Mouse (Mus musculus) spleen, adult 2 months (tissue): ENCODE data around the gene Ankrd13a.

Experiments used
- CTCF ChIP-seq: fragments of 200-500 bp; IDR thresholded peaks from 2 replicates; pipeline ENCODE4 v1.5.1; 2011; ENCODE audit warnings: mild to moderate bottlenecking, inconsistent platforms; ENCODE audit not compliant: insufficient read depth, insufficient read length, insufficient replicate concordance; ENCODE audit errors: extremely low read depth
- POLR2A ChIP-seq: fragments of 200-500 bp; IDR thresholded peaks from 2 replicates; pipeline ENCODE4 v1.6.1; 2011; ENCODE audit warnings: low read depth, low read length, inconsistent platforms

DNA sequence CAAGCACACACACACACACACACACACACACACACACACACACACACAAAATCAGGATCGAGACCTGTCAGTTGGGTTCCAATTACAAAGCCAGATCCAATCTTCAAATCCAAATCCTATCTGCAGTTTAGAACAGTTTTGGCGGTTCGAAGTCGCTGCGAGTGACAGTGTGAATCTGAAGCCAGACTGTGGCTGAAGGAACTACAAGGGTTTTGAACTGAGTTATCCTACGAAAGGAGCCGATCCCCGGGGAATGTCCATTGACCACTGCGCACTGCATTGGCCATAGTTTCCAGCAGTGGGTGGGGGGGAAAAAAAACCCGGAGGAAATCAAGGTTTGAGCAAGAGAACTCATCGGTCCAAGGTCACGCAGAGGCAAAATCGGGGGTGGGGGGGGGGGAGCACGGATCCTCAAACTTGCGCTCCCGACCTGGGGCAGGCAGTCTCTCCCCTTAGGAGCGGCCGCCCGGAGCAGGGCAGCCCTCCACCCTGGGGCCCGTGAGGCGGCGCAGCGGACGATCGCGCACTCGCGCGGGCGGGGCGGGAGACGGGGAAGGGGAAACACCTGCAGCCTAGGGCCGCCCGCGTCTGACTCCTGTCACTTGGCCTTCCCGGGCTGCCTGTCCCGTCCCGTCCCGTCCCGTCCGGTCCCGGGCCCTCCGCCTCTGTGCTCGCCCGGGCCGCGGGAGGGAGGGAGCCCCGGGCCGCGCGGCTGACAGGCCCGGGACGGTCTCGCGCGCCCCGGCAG is 1.8 kb upstream of the Ankrd13a start:
- TF ChIP-seq POLR2A (no peak), CTCF (no peak)
